Comparison of ENCODE assay signal across 17 mouse cellular contexts in the genomic region with DNA sequence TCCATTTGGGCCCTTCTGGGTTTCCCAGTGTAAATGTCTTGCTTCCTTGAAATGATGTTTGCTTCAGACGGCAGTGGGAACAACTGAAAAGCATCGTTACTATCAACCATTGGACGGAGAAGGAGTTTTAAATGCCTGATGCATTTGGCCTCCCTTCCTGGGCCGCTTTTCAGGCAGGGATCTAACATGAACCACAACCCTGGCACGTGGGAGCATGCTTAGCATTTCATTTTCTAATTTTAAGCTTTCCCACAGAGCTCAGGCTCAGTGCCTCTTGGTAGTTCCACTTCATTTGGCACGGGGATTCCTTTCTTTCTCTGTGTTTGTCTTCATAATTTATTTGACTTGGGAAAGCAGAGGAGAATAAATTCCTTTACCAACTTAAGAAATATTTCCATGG.
A peak's percentile ranks its signal among the peaks of the same experiment; 100 is the strongest.
DNase-seq lines count a peak whose midpoint lies in the region; ATAC-seq and TF ChIP-seq lines count a peak whose summit lies in the region.
"Had no signal": no experiment of that assay in that cellular context is flagged by ENCODE, and none has a peak within 500 bp of the region (broad histone marks: within the 10 kb centered on the region; RNA-seq: fewer than 3 reads in every experiment).

No protein-coding gene starts in this region.

- peak overlapping the region; percentile 50; the same call in 1 of the 2 replicates for H3K27ac ChIP-seq in forebrain, postnatal 0 days (ENCODE audit: low read depth, low read length)
- no peak overlapping the region for H3K27ac ChIP-seq in forebrain, embryonic 12.5 days
- H3K27ac ChIP-seq in limb, embryonic 14.5 days (replicated peaks; ENCODE audit: low read depth, low read length), result no peak overlapping the region
- no peak overlapping the region for H3K27ac ChIP-seq in limb, embryonic 10.5 days
- H3K27ac ChIP-seq: hindbrain, embryonic 12.5 days; liver, embryonic 13.5 days had no signal

- H3K9ac ChIP-seq in forebrain, postnatal 0 days, result no peak overlapping the region
- no peak overlapping the region for H3K9ac ChIP-seq in forebrain, embryonic 12.5 days
- no peak overlapping the region for H3K9ac ChIP-seq in limb, embryonic 14.5 days (ENCODE audit: low read depth, low read length, severe bottlenecking)
- H3K9ac ChIP-seq: hindbrain, embryonic 12.5 days; liver, embryonic 13.5 days had no signal

- H3K9me3 ChIP-seq in forebrain, postnatal 0 days (ENCODE audit: low read length), result no peaks in the 10 kb centered on the region
- H3K9me3 ChIP-seq in forebrain, embryonic 12.5 days, result no peaks in the 10 kb centered on the region
- no peaks in the 10 kb centered on the region for H3K9me3 ChIP-seq in limb, embryonic 14.5 days (ENCODE audit: control insufficient read depth, low read length)
- no peaks in the 10 kb centered on the region for H3K9me3 ChIP-seq in limb, embryonic 10.5 days (replicated peaks)
- H3K9me3 ChIP-seq: G1E; hindbrain, embryonic 12.5 days; liver, embryonic 13.5 days had no signal

- H3K27me3 ChIP-seq in forebrain, postnatal 0 days (ENCODE audit: insufficient read depth, low read length), result no peaks in the 10 kb centered on the region
- no peaks in the 10 kb centered on the region for H3K27me3 ChIP-seq in forebrain, embryonic 12.5 days
- H3K27me3 ChIP-seq in limb, embryonic 14.5 days (ENCODE audit: control insufficient read depth, insufficient read depth, low read length), result no peaks in the 10 kb centered on the region
- H3K27me3 ChIP-seq in limb, embryonic 10.5 days (ENCODE audit: low read depth, poor library complexity, severe bottlenecking), result no peaks in the 10 kb centered on the region
- H3K27me3 ChIP-seq: hindbrain, embryonic 12.5 days; liver, embryonic 13.5 days had no signal

- ATAC-seq in forebrain, postnatal 0 days, result peak; percentile 45; the same call in 1 of the 2 replicates
- ATAC-seq in forebrain, embryonic 12.5 days (ENCODE audit: low FRiP score), result no peak
- ATAC-seq in limb, embryonic 14.5 days (ENCODE audit: low FRiP score, low read depth), result no peak
- ATAC-seq: lung, postnatal 0 days had no signal

- peak; percentile 54 for DNase-seq in forebrain, postnatal 0 days
- DNase-seq in limb, embryonic 14.5 days (ENCODE audit: low spot score), result peak; percentile 45
- no peak for DNase-seq in limb, embryonic 10.5 days (ENCODE audit: low spot score)
- peak; percentile 23 for DNase-seq in right cerebral cortex, adult 18-20 months
- no peak for DNase-seq in retina, embryonic 14.5 days (ENCODE audit: low spot score)
- no peak for DNase-seq in urinary bladder, postnatal 4 days (ENCODE audit: low spot score in 2 of 2)
- DNase-seq: adrenal gland, postnatal 14 days; cerebellum, adult 11 months; embryo, embryonic 11 days; gastrocnemius, postnatal 36 days; kidney, adult 11 months; liver, embryonic 13.5 days; thymus, postnatal 4 days had no signal

- TF ChIP-seq CTCF in forebrain, postnatal 0 days (IDR thresholded peaks at IDR 0.05; ENCODE audit: low read depth), result no peak

- H3K36me3 ChIP-seq in forebrain, postnatal 0 days (ENCODE audit: insufficient read depth), result no peaks in the 10 kb centered on the region
- no peaks in the 10 kb centered on the region for H3K36me3 ChIP-seq in forebrain, embryonic 12.5 days (replicated peaks)
- no peaks in the 10 kb centered on the region for H3K36me3 ChIP-seq in limb, embryonic 14.5 days (ENCODE audit: control insufficient read depth, insufficient read depth, low read length)
- no peaks in the 10 kb centered on the region for H3K36me3 ChIP-seq in limb, embryonic 10.5 days
- H3K36me3 ChIP-seq: G1E; hindbrain, embryonic 12.5 days; liver, embryonic 13.5 days had no signal

- no peak overlapping the region for H3K4me3 ChIP-seq in forebrain, postnatal 0 days (ENCODE audit: low read depth, low read length)
- no peak overlapping the region for H3K4me3 ChIP-seq in forebrain, embryonic 12.5 days (replicated peaks)
- no peak overlapping the region for H3K4me3 ChIP-seq in limb, embryonic 14.5 days (replicated peaks; ENCODE audit: low read length)
- no peak overlapping the region for H3K4me3 ChIP-seq in limb, embryonic 10.5 days
- H3K4me3 ChIP-seq: hindbrain, embryonic 12.5 days; liver, embryonic 13.5 days had no signal

- TF ChIP-seq POLR2A in limb, embryonic 14.5 days (IDR thresholded peaks at IDR 0.05; ENCODE audit: borderline replicate concordance, extremely low read depth, insufficient read depth, insufficient read length), result no peak

- 48% methylated on average over 6 of the region's 6 CpGs for WGBS in forebrain, postnatal 0 days
- 79% methylated on average over 6 of the region's 6 CpGs for WGBS in forebrain, embryonic 12.5 days
- 67% methylated on average over 6 of the region's 6 CpGs for WGBS in limb, embryonic 14.5 days
- WGBS in limb, embryonic 10.5 days, result 88% methylated on average over 6 of the region's 6 CpGs

- no peak overlapping the region for H3K4me2 ChIP-seq in forebrain, postnatal 0 days (ENCODE audit: low read depth)
- H3K4me2 ChIP-seq in forebrain, embryonic 12.5 days, result no peak overlapping the region
- no peak overlapping the region for H3K4me2 ChIP-seq in limb, embryonic 14.5 days (replicated peaks; ENCODE audit: low read depth, low read length, severe bottlenecking)
- H3K4me2 ChIP-seq: hindbrain, embryonic 12.5 days; liver, embryonic 13.5 days had no signal

- no peaks in the 10 kb centered on the region for H3K4me1 ChIP-seq in forebrain, postnatal 0 days (ENCODE audit: insufficient read depth)
- no peaks in the 10 kb centered on the region for H3K4me1 ChIP-seq in forebrain, embryonic 12.5 days
- H3K4me1 ChIP-seq in limb, embryonic 14.5 days (ENCODE audit: control insufficient read depth, insufficient read depth, low read length), result no peaks in the 10 kb centered on the region
- H3K4me1 ChIP-seq in limb, embryonic 10.5 days, result no peaks in the 10 kb centered on the region
- H3K4me1 ChIP-seq: hindbrain, embryonic 12.5 days; liver, embryonic 13.5 days had no signal

Comparison
In these comparisons a context has a peak if more than half of its experiments do, and no peak if none do; other contexts are left out.
1. DNase-seq: peak in forebrain, postnatal 0 days (single experiment), limb, embryonic 14.5 days (single experiment) and right cerebral cortex, adult 18-20 months (single experiment); none in limb, embryonic 10.5 days (single experiment), retina, embryonic 14.5 days (single experiment) and urinary bladder, postnatal 4 days (0 of 2).